Mouse (Mus musculus): ENCODE measurements around the gene Ubap1. TPM values are rescaled to one million over a fixed set of nuclear protein-coding genes. Genes with fewer than 3 reads are reported as not detected.

Ubap1 gene
- polyA plus RNA-seq (2012; rRNA removed) = 52.9 and 56.0 TPM in 2 replicates

DNA sequence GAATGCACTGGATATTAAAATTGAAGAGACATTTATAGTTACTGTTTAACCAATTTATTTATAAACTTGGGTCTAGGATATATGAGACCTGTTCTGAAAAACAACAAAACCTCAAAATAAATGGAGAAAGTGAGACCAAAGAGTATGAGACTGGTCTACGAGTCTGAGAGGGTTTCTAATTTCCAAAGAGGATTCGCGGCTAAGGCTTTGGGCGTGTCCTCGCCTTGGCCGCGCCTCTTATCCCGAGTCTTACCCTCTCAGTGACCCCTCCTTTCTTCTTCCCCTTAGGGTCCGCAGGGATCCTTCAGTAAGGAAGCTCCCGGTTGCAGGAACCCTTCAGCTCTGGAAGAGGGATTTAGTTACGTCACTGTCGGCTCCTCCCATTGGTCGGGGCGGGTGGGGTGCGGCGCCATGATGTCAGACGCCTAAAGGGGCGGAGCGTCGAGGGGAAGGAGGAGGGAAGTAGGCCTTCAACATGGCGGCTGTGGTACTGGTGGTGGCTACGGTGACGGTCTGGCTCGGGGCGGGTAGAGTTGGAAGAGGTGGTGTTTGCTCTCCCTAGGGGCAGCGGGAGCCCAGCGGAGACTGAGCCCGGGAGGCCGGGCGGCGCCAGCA, at the start of gene Ubap1:
Ubap1 (plus strand) TSS at position 413 of the 615 bp plus-strand sequence.

DNA sequence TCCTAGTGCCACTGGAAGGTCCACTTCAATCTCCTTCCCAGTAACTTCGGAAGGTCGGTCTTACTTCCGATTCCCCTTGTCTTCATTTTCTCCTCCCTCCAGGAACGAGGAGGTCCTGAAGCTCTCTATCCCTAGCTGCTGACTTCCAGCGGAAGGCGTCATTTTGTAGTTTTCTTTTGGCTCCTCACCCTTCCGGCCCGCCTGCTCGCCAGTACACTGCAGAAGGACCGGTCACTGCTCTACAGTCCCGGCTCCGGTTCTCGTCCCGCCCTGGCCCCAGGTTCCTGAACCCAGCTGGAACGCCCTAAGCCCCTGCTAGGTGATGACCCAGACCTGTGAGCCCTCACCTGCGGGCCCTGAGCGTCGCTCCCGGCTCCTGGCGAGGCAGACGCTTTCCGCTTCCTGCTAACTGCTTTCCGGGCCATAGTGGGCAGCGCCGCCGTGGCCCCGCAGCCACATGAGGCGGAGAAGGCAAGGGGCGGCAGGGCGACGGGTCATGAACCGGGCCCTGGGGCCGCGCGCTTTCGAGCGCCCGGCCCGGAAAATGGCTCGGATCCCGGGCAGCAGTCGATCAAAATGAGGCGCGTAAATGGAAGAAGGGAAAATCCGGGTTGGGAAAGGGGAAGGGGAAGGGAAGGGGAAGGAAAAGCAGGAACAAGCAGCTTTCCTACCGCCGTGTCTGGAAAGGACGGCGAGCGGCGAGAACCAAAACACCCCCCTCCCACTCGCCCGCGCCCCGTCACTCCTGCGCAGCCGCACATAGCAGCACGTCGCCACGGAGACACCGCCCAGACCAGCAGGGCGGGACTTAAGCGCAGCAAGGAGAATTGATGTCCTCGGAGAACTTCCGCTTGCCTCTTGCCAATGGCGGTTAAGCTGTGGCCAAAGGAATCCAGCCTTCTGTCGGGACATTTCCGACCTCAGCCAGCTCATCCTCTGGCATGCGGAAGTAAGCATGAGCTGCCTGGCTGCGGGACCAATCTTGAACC, 34.4 kb upstream of the Ubap1 start, which contains the start of gene Dcaf12:
Dcaf12 (minus strand) TSS at position 749 of the 989 bp plus-strand sequence.

Other genes starting within 250 kb of the Ubap1 start
- 43.1 and 43.5 TPM in 2 replicates for gene Nol6, start 224.5 kb upstream of the Ubap1 start, polyA plus RNA-seq (2012; rRNA removed)
- 205 and 220 TPM in 2 replicates for gene Ube2r2, start 213.3 kb upstream of the Ubap1 start, polyA plus RNA-seq (2012; rRNA removed)
- gene Ubap2, start 73.9 kb upstream of the Ubap1 start, polyA plus RNA-seq (2012; rRNA removed) = 52.7 and 59.7 TPM in 2 replicates
- gene Dcaf12, start 34.1 kb upstream of the Ubap1 start, polyA plus RNA-seq (2012; rRNA removed) = 47.7 and 50.4 TPM in 2 replicates
- gene Kif24, start 115.9 kb downstream of the Ubap1 start, polyA plus RNA-seq (2012; rRNA removed) = 4.3 and 5.0 TPM in 2 replicates
- gene Nudt2, start 116.2 kb downstream of the Ubap1 start, polyA plus RNA-seq (2012; rRNA removed) = 43.1 and 49.1 TPM in 2 replicates
- 4.6 and 6.7 TPM in 2 replicates for gene AI464131, start 154.1 kb downstream of the Ubap1 start, polyA plus RNA-seq (2012; rRNA removed)
- gene 1110017D15Rik, start 168.3 kb downstream of the Ubap1 start, polyA plus RNA-seq (2012; rRNA removed) = 8.3 and 11.9 TPM in 2 replicates
- 75.4 and 86.6 TPM in 2 replicates for gene Fam219a, start 220.5 kb downstream of the Ubap1 start, polyA plus RNA-seq (2012; rRNA removed)
- 2.3 and 2.9 TPM in 2 replicates for gene Dnaic1, start 220.8 kb downstream of the Ubap1 start, polyA plus RNA-seq (2012; rRNA removed)